Mouse (Mus musculus) MEL (cell line): Measurements from ENCODE around the gene Gm48551.

ENCODE experiments used
- MYC ChIP-seq: IDR thresholded peaks from 2 replicates; pipeline ENCODE4 v1.6.1; 2011; ENCODE audit warnings: low read depth, mild to moderate bottlenecking, low read length, improper control_type of control experiment, moderate library complexity
- POLR2AphosphoS5 ChIP-seq: IDR thresholded peaks from 2 replicates; pipeline ENCODE4 v1.6.1; 2012; ENCODE audit warnings: low read depth, borderline replicate concordance, mild to moderate bottlenecking, inconsistent platforms, low read length, moderate library complexity, mixed read lengths
- RCOR1 ChIP-seq: IDR thresholded peaks from 2 replicates; pipeline ENCODE4 v1.6.1; 2012; ENCODE audit warnings: low read depth, mild to moderate bottlenecking, inconsistent platforms, low read length, improper control_type of control experiment
- ZKSCAN1 ChIP-seq: IDR thresholded peaks from 2 replicates; pipeline ENCODE4 v1.6.1; 2012; ENCODE audit warnings: low read depth, mild to moderate bottlenecking, inconsistent platforms, low read length, improper control_type of control experiment, moderate library complexity

DNA sequence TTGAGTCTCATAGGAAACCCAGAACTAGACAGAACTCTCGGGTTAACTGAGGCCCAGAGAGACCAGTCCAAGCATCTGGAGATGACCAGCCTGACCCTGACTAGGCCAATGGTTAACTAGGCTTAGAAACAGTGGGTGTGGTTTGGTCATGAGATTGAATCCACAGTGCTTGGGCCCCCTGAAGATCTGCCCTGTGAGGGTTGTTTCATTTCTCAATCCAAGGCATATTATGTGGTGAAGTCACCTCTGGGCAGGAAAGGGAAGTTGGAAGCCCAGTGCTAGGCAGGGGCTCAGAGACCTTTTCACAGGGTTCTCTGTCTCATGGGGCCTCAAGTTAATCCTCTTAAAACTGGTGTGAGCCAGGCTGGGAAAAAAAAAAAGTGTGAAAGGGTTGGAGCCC is 25.4 kb upstream of the Gm48551 start:
- no peak for TF ChIP-seq ZKSCAN1
- TF ChIP-seq POLR2AphosphoS5, result no peak
- TF ChIP-seq MYC, result no peak
- no peak for TF ChIP-seq RCOR1
